Mouse (Mus musculus) induced T-regulatory cell, adult 2 months (primary cell): ENCODE results near the gene Chchd1.

Source experiments
- DNase-seq: peaks from one replicate; pipeline ENCODE4 v3.0.0-alpha.2; 2012; ENCODE audit warnings: low read depth

Chchd1 gene

GRCm38 (mm10) chr14:20725660-20726339 lies 23.0 kb downstream of the Chchd1 start:
- no peak for DNase-seq

- no peak for DNase-seq
These were observed 27.1 kb downstream of the Chchd1 start for GRCm38 (mm10) chr14:20729871-20730270.

GRCm38 (mm10) chr14:20730853-20731602 lies 28.2 kb downstream of the Chchd1 start:
- DNase-seq = no peak

- peak; percentile 50 for DNase-seq
These were observed 30.5 kb downstream of the Chchd1 start for GRCm38 (mm10) chr14:20733041-20733951.

GRCm38 (mm10) chr14:20733952-20734774 lies 31.4 kb downstream of the Chchd1 start, which contains the start of gene Ndst2:
Ndst2 (minus strand) TSS chr14:20734562.
- peak; percentile 92 for DNase-seq

GRCm38 (mm10) chr14:20735052-20735451 lies 32.2 kb downstream of the Chchd1 start:
- no peak for DNase-seq

GRCm38 (mm10) chr14:20735892-20736390 lies 33.1 kb downstream of the Chchd1 start:
- no peak for DNase-seq

GRCm38 (mm10) chr14:20737306-20737705 lies 34.5 kb downstream of the Chchd1 start:
- peak; percentile 56 for DNase-seq

GRCm38 (mm10) chr14:20738511-20738910 lies 35.7 kb downstream of the Chchd1 start:
- DNase-seq = no peak

GRCm38 (mm10) chr14:20741301-20741700 lies 38.5 kb downstream of the Chchd1 start:
- DNase-seq = no peak

- DNase-seq = no peak
These were observed 40.8 kb downstream of the Chchd1 start for GRCm38 (mm10) chr14:20743614-20744013.

- DNase-seq = no peak
These were observed 44.1 kb downstream of the Chchd1 start for GRCm38 (mm10) chr14:20746935-20747334.

GRCm38 (mm10) chr14:20748388-20748787 lies 45.6 kb downstream of the Chchd1 start:
- DNase-seq = no peak

GRCm38 (mm10) chr14:20749494-20750051 lies 46.8 kb downstream of the Chchd1 start:
- no peak for DNase-seq

- no peak for DNase-seq
These were observed 47.7 kb downstream of the Chchd1 start for GRCm38 (mm10) chr14:20750503-20750902.

- no peak for DNase-seq
These were observed 51.0 kb downstream of the Chchd1 start for GRCm38 (mm10) chr14:20753792-20754191.
